Mouse (Mus musculus): Measurements from ENCODE around the gene Nectin2. TPM values are rescaled to one million over a fixed set of nuclear protein-coding genes. Genes with fewer than 3 reads are reported as not detected.

The Nectin2 gene
- polyA plus RNA-seq, 1 experiment from 2014 or later: 143 TPM

DNA sequence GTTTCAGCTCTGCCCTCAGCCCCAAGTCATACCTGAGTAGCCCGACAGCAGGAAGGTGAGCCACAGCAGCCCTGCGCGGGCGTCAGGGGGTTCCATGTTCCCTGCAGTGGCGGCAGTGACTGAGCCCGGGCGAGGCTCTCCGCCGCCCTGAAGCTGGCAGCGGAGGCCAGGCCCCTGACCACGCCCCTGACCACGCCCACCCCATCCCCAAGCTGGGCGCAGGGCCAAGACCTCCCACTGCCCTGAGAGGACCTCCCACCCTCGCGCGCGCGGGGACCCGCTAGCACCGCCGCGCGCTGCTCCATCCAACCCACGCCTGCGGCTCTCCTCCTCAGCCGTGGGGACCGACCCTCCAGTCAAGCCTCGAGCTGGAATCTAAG is 20.1 kb upstream of the Nectin2 start:
- Histone ChIP-seq H3K27me3 (replicated peaks; ENCODE audit: control insufficient read depth, insufficient read depth, low read length) (no peaks in the 10 kb centered on the region; the same call in 1 of the 2 replicates), H3K4me3 (ENCODE audit: low read length) (peak overlapping the region; percentile 60), H3K4me1 (ENCODE audit: control insufficient read depth, insufficient read depth, low read length) (peaks cover 29% of the 10 kb centered on the region), H3K27ac (ENCODE audit: low read length) (peak overlapping the region; percentile 57), H3K36me3 (ENCODE audit: control insufficient read depth, insufficient read depth, low read length) (0 out of 2 replicates have a peak, but pooled peaks cover under 1% of the 10 kb centered on the region), H3K9me3 (ENCODE audit: control insufficient read depth, low read length) (no peaks in the 10 kb centered on the region), H3K4me2 (ENCODE audit: low read depth, low read length) (peak overlapping the region; percentile 83), H3K9ac (ENCODE audit: low read depth, low read length) (peak overlapping the region; percentile 75)
- ATAC-seq: peak; percentile 81
- under 1% methylated on average over 27 of the region's 28 CpGs for WGBS

DNA sequence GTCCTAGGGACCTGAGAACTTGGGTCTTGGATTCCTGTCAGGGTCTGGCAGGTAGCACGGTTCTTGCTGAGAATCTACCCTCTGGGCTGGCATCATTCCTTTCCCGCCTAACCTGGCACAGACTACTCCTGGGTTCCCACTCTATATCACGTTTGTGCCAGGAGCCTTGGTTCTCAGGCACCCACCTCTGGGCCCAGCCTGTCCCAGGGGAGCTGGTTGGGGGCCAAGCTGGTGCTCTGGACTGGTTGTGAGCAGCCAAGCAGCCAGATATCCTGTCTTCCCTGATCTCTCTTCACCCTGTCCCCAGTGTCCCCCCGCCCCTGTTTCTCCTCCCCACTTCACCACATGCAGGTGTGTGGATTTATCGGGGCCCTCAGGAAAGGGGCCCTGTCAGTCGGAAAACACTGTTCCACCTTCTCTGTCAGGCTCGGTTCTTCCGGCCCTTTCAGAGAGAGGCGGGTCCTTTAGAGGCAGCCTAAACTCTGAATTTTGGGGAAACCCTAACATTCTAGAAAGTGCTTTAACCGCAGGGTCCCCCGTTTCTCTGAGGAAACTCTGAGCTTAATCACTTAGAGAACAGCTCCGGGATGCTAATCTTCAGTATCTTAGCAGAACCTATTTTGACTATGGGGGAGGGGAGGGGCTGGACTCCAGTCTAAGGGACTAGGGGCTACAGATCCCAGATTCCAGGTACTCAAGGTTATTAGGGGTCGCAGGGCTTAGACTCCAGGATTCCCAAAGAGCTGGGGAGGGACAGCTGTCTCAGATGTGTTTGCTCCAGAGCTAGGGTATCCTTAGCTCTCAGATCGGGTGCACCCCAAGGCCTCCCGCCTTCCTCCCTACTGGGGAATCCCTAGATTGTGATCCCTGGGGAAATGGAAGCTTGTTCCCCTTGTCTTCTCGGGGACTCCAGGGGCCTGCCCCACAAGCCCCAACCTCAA is 19.4 kb upstream of the Nectin2 start:
- Histone ChIP-seq H3K27ac (ENCODE audit: low read length) (peak overlapping the region; percentile 57), H3K36me3 (ENCODE audit: control insufficient read depth, insufficient read depth, low read length) (peaks cover 6% of the 10 kb centered on the region; the same call in 1 of the 2 replicates), H3K9me3 (ENCODE audit: control insufficient read depth, low read length) (no peaks in the 10 kb centered on the region), H3K27me3 (replicated peaks; ENCODE audit: control insufficient read depth, insufficient read depth, low read length) (no peaks in the 10 kb centered on the region; the same call in 1 of the 2 replicates), H3K9ac (ENCODE audit: low read depth, low read length) (peak overlapping the region; percentile 75), H3K4me1 (ENCODE audit: control insufficient read depth, insufficient read depth, low read length) (peaks cover 29% of the 10 kb centered on the region), H3K4me2 (ENCODE audit: low read depth, low read length) (peak overlapping the region; percentile 83), H3K4me3 (ENCODE audit: low read length) (peak overlapping the region; percentile 60)
- ATAC-seq: peak; percentile 45
- 11% methylated on average over 16 of the region's 16 CpGs for WGBS

DNA sequence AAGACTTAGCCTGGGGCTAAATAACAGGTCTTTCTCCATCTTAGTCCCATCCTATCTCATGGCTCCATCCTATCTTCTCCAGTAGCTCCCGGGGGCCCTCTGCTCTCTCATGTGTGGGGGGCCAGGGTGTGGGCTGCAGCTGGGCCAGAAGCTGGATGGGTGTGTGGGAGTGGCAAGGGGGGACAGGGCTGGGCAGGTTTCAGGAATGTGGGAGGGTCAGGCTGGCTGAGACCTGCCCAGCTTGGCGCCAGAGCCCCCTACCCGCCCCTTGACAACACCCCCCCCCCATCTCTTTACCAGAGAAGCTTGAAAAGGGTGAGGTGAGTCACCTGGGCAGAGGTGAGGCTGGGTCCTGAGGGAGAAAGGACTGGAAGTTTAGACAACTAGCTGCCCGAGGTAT is 18.7 kb upstream of the Nectin2 start:
- H3K27ac ChIP-seq (ENCODE audit: low read length): peak overlapping the region; percentile 28; the same call in 1 of the 2 replicates

DNA sequence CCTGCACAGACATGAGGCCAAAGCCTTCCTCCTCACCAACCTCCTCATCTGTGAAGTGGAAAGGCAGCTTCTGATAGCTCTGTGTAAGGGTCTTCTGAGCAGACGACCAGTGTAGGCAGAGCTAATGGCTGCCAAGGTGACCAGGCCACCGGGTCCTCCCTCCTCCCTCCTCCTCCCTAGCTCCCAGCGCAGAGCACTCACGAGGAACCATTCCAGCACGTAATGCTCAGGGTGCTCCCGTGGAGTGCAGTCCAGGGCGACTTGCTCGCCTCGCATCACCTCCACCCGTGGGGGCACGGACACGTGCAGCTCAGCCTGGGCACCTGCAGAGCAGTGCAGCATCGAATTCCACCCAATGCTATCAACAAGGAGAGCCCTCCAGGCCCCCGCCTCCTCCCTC is 18.0 kb upstream of the Nectin2 start:
- no peak for ATAC-seq
- 73% methylated on average over 14 of the region's 14 CpGs for WGBS
- Histone ChIP-seq H3K4me3 (ENCODE audit: low read length) (no peak overlapping the region), H3K36me3 (ENCODE audit: control insufficient read depth, insufficient read depth, low read length) (peaks cover 6% of the 10 kb centered on the region), H3K27me3 (replicated peaks; ENCODE audit: control insufficient read depth, insufficient read depth, low read length) (no peaks in the 10 kb centered on the region; the same call in 1 of the 2 replicates), H3K9ac (ENCODE audit: low read depth, low read length) (peak overlapping the region; percentile 26), H3K27ac (ENCODE audit: low read length) (no peak overlapping the region), H3K4me1 (ENCODE audit: control insufficient read depth, insufficient read depth, low read length) (peaks cover 29% of the 10 kb centered on the region), H3K9me3 (ENCODE audit: control insufficient read depth, low read length) (no peaks in the 10 kb centered on the region), H3K4me2 (ENCODE audit: low read depth, low read length) (peak overlapping the region; percentile 83; the same call in 1 of the 2 replicates)

More for the DNA sequence above, 18.7 kb upstream of the Nectin2 start:
- Histone ChIP-seq H3K27me3 (replicated peaks; ENCODE audit: control insufficient read depth, insufficient read depth, low read length) (no peaks in the 10 kb centered on the region; the same call in 1 of the 2 replicates), H3K9ac (ENCODE audit: low read depth, low read length) (peak overlapping the region; percentile 75), H3K4me3 (ENCODE audit: low read length) (peak overlapping the region; percentile 60), H3K4me2 (ENCODE audit: low read depth, low read length) (peak overlapping the region; percentile 83), H3K36me3 (ENCODE audit: control insufficient read depth, insufficient read depth, low read length) (peaks cover 6% of the 10 kb centered on the region), H3K4me1 (ENCODE audit: control insufficient read depth, insufficient read depth, low read length) (peaks cover 29% of the 10 kb centered on the region), H3K9me3 (ENCODE audit: control insufficient read depth, low read length) (no peaks in the 10 kb centered on the region)
- ATAC-seq: peak; percentile 11
- WGBS: 26% methylated on average over 4 of the region's 4 CpGs

GRCm38 (mm10) chr7:19764581-19764980 is 14.3 kb upstream of the Nectin2 start:
- 83% methylated on average over 9 of the region's 9 CpGs for WGBS
- Histone ChIP-seq H3K36me3 (ENCODE audit: control insufficient read depth, insufficient read depth, low read length) (peaks cover 6% of the 10 kb centered on the region), H3K4me1 (ENCODE audit: control insufficient read depth, insufficient read depth, low read length) (peaks cover 21% of the 10 kb centered on the region), H3K9ac (ENCODE audit: low read depth, low read length) (no peak overlapping the region), H3K27ac (ENCODE audit: low read length) (no peak overlapping the region), H3K9me3 (ENCODE audit: control insufficient read depth, low read length) (no peaks in the 10 kb centered on the region), H3K4me2 (ENCODE audit: low read depth, low read length) (no peak overlapping the region), H3K4me3 (ENCODE audit: low read length) (no peak overlapping the region), H3K27me3 (replicated peaks; ENCODE audit: control insufficient read depth, insufficient read depth, low read length) (no peaks in the 10 kb centered on the region)
- ATAC-seq: no peak

DNA sequence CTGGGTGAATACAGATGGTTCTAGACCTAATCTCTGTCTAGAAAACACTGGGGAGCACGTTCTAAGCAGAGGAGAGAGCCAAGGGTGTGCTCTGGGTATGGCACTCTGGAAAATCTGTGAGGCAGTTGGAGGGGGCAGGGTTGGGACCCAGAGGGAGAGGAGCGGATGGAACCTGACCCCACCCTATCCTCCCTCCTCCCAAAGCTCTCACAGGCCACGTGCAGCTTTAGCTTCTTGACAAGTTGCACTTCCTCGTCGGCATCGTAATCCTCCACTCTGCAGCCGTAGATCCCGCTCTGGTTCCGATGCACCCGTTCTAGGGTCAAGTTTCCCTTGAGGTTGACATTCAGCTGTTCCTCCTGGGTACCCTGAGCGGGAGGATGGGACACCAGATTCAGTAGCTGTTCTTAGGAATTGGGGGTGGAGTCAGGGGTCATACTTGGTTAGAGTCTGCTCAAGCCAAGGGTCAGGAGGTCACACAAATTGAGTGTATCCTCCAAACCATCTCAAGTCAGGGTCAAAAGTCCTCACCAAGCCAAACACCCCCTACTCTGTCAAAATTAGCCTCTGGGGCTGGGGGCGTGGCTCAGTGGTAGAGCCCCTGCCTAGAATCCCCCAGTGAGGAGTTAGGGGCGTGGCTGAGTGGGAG is 13.7 kb upstream of the Nectin2 start:
- 79% methylated on average over 13 of the region's 13 CpGs for WGBS
- Histone ChIP-seq H3K27me3 (replicated peaks; ENCODE audit: control insufficient read depth, insufficient read depth, low read length) (no peaks in the 10 kb centered on the region), H3K9ac (ENCODE audit: low read depth, low read length) (no peak overlapping the region), H3K4me1 (ENCODE audit: control insufficient read depth, insufficient read depth, low read length) (peaks cover 14% of the 10 kb centered on the region), H3K36me3 (ENCODE audit: control insufficient read depth, insufficient read depth, low read length) (peaks cover 6% of the 10 kb centered on the region), H3K27ac (ENCODE audit: low read length) (no peak overlapping the region), H3K9me3 (ENCODE audit: control insufficient read depth, low read length) (no peaks in the 10 kb centered on the region), H3K4me2 (ENCODE audit: low read depth, low read length) (no peak overlapping the region), H3K4me3 (ENCODE audit: low read length) (no peak overlapping the region)
- no peak for ATAC-seq

DNA sequence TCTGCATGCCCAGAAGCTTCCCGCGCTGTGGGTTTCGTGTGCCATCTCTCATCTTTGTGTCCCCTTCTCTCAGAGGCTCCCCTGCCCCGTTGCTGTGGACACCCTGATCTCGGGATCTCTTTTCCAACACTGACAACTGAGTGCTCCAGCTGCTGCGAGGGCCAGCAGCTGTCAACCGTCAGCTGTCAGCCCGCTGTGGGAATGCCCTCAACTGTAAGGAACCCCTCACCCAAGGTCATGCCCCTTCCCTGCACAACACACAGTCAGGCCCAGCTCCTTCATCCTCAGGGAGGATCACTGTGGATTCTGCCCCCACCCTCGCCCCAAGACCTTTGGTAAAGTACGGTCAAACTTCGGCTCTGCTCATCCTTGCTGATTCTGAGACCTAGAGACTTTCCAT is 12.0 kb upstream of the Nectin2 start:
- H3K4me1 ChIP-seq (ENCODE audit: control insufficient read depth, insufficient read depth, low read length): peaks cover 9% of the 10 kb centered on the region
- H3K27ac ChIP-seq (ENCODE audit: low read length): no peak overlapping the region
- WGBS: 67% methylated on average over 11 of the region's 11 CpGs
- H3K9ac ChIP-seq (ENCODE audit: low read depth, low read length): no peak overlapping the region
- no peak overlapping the region for H3K4me3 ChIP-seq (ENCODE audit: low read length)
- H3K27me3 ChIP-seq (replicated peaks; ENCODE audit: control insufficient read depth, insufficient read depth, low read length): no peaks in the 10 kb centered on the region
- H3K9me3 ChIP-seq (ENCODE audit: control insufficient read depth, low read length): no peaks in the 10 kb centered on the region
- H3K4me2 ChIP-seq (ENCODE audit: low read depth, low read length): no peak overlapping the region
- H3K36me3 ChIP-seq (ENCODE audit: control insufficient read depth, insufficient read depth, low read length): peaks cover 9% of the 10 kb centered on the region
- no peak for ATAC-seq

GRCm38 (mm10) chr7:19760021-19760420 is 9.7 kb upstream of the Nectin2 start:
- Histone ChIP-seq H3K4me1 (ENCODE audit: control insufficient read depth, insufficient read depth, low read length) (peaks cover 13% of the 10 kb centered on the region), H3K4me3 (ENCODE audit: low read length) (no peak overlapping the region), H3K4me2 (ENCODE audit: low read depth, low read length) (no peak overlapping the region), H3K9me3 (ENCODE audit: control insufficient read depth, low read length) (no peaks in the 10 kb centered on the region), H3K27ac (ENCODE audit: low read length) (no peak overlapping the region), H3K27me3 (replicated peaks; ENCODE audit: control insufficient read depth, insufficient read depth, low read length) (no peaks in the 10 kb centered on the region), H3K36me3 (ENCODE audit: control insufficient read depth, insufficient read depth, low read length) (peaks cover 5% of the 10 kb centered on the region), H3K9ac (ENCODE audit: low read depth, low read length) (no peak overlapping the region)
- ATAC-seq: peak; percentile 26; the same call in 1 of the 2 replicates
- 82% methylated on average over 13 of the region's 13 CpGs for WGBS

DNA sequence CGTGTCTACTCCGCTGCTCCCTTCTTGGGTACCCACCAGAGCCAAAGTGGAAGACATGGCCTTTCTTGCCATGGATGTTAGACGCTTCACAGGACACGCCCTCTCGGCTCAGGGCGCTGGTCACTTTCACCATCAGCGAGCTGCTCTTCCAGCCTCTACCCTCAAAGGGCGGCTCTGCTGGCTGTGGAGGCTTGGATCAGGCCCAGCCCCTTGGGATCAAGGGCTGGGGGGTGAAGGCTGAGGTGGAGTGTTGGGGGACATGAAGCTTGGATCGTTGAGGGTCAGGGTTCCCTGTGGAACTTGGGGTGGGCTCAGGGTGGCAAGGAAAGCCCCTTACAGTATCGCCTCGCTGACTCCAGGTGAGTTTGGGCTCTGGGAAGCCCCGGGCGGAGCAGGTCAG is 8.3 kb upstream of the Nectin2 start:
- Histone ChIP-seq H3K9me3 (ENCODE audit: control insufficient read depth, low read length) (no peaks in the 10 kb centered on the region), H3K4me3 (ENCODE audit: low read length) (no peak overlapping the region), H3K27me3 (replicated peaks; ENCODE audit: control insufficient read depth, insufficient read depth, low read length) (no peaks in the 10 kb centered on the region), H3K27ac (ENCODE audit: low read length) (no peak overlapping the region), H3K9ac (ENCODE audit: low read depth, low read length) (no peak overlapping the region), H3K4me1 (ENCODE audit: control insufficient read depth, insufficient read depth, low read length) (peaks cover 16% of the 10 kb centered on the region), H3K4me2 (ENCODE audit: low read depth, low read length) (no peak overlapping the region), H3K36me3 (ENCODE audit: control insufficient read depth, insufficient read depth, low read length) (peaks cover 3% of the 10 kb centered on the region; the same call in 1 of the 2 replicates)
- 88% methylated on average over 13 of the region's 13 CpGs for WGBS
- no peak for ATAC-seq
